Mouse (Mus musculus): ENCODE results near the gene Ndufaf2. TPM values are rescaled to one million over a fixed set of nuclear protein-coding genes. Genes with fewer than 3 reads are reported as not detected.

Ndufaf2 gene
- polyA plus RNA-seq, 1 experiment from 2014 or later: 49.2 TPM

DNA sequence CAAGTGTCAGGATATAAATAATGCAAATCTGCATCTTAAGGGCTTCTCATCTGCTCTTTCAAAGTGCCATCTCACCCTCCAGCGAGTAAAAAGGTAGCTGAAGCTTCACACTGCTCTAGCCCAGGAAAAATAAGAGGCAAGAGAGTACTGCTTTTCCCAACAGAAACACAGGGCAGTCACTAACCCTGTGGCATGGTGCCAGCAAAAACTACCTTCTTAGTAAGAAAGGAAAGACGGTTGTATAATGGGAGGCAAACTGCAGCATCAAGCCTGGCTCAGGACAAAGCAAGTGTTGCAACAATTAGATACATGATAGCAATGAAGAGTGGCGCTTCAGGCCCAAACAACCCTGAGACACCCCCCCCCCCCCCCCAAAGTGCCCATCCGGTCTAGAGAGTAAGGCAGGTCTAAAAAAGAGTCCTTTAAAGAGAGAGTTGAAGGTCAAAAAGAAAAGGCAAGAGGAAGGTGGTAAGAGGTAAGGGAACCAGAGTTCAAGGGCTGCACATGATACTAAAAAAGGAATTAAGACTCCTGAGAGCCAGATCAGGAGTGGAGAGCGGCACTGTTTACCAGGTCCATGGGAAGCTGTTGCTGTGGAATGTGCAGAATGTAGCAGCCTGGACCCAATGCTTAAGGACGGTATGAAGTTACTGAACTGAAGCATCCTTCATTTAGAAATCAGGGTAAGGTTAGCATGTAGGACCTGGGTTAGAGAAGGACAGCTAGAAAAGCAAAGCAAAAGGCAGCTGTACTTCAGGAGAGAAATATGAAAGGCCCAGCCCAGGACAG, 26.2 kb downstream of the Ndufaf2 start:
- H3K4me3 ChIP-seq: no peak overlapping the region
- no peak overlapping the region for H3K9ac ChIP-seq
- WGBS (ENCODE audit: insufficient replicate concordance): 66% methylated on average over 6 of the region's 6 CpGs
- H3K9me3 ChIP-seq (replicated peaks): no peaks in the 10 kb centered on the region
- H3K4me2 ChIP-seq: no peak overlapping the region
- no peak for ATAC-seq
- no peak overlapping the region for H3K27ac ChIP-seq
- H3K36me3 ChIP-seq: no peaks in the 10 kb centered on the region
- H3K27me3 ChIP-seq (replicated peaks): no peaks in the 10 kb centered on the region
- H3K4me1 ChIP-seq: no peaks in the 10 kb centered on the region

DNA sequence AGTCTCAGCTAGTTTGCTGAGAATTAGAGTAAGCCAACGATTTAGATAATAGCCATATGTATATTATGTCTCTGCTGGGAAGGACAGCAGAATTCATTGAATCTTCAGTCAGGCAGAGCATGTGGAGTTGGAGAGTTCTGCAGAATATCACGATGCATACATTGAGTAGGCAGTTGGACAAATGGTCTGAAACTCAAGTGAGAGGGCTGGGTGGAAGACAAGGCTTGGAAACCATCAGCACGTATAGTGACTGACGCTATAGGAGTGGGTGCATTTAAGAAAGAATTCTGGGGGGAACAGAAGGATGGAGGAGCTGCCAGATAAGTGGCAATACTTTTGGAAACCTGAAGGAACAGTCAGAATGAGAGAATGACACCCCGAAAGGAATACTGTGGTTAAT, 27.7 kb downstream of the Ndufaf2 start:
- ATAC-seq: no peak
- no peaks in the 10 kb centered on the region for H3K36me3 ChIP-seq
- no peak overlapping the region for H3K4me3 ChIP-seq
- no peaks in the 10 kb centered on the region for H3K9me3 ChIP-seq (replicated peaks)
- H3K27me3 ChIP-seq (replicated peaks): no peaks in the 10 kb centered on the region
- no peak overlapping the region for H3K4me2 ChIP-seq
- H3K9ac ChIP-seq: no peak overlapping the region
- 81% methylated on average over 5 of the region's 5 CpGs for WGBS (ENCODE audit: insufficient replicate concordance)
- no peak overlapping the region for H3K27ac ChIP-seq
- H3K4me1 ChIP-seq: no peaks in the 10 kb centered on the region

DNA sequence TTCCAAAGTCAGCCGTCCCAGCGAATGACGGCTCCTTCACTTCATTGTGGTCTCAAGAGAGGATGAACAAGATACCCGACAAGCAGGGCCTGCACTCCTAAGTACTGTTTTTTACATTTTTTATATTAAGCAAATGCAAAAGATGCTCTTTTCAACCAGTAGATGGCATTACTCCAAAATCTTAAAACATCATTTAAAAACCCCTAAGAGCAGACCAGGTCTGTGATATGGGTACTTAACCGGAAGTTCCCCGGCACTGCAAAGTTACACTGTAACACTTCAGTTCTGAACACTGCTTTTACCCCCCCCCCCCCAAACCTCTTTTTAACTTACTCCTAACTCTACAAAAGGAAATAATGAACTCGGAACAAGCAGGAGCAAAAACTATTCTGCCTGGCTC, 29.4 kb downstream of the Ndufaf2 start:
- H3K4me3 ChIP-seq: no peak overlapping the region
- no peak for ATAC-seq

DNA sequence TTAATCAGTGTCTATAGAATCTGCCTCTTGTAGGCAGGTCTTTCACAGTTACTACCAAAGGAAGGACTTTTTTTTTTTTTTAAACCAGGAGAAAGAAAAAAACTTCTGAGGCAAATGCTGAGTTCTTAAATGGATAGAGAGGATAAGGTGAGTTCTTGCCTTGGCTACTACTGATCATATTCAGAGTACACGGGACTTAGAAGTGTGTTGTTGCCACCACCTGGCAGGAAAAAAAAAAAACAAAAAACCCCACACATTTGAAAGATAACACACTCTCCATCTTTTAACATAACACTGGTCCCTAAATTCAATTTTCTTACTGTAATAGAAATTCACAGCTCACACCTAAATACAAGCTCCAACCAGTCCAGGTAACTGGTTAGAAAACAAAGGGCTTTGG, 30.5 kb downstream of the Ndufaf2 start:
- ATAC-seq: no peak
- Histone ChIP-seq H3K27me3 (replicated peaks) (no peaks in the 10 kb centered on the region), H3K27ac (no peak overlapping the region), H3K36me3 (no peaks in the 10 kb centered on the region), H3K4me3 (no peak overlapping the region), H3K9ac (no peak overlapping the region), H3K9me3 (replicated peaks) (no peaks in the 10 kb centered on the region), H3K4me2 (no peak overlapping the region), H3K4me1 (no peaks in the 10 kb centered on the region)
- 47% methylated on average over 1 of the region's 1 CpGs for WGBS (ENCODE audit: insufficient replicate concordance)

More for the DNA sequence above, 29.4 kb downstream of the Ndufaf2 start:
- H3K27ac ChIP-seq: no peak overlapping the region
- H3K9ac ChIP-seq: no peak overlapping the region
- no peak overlapping the region for H3K4me2 ChIP-seq
- H3K36me3 ChIP-seq: no peaks in the 10 kb centered on the region
- 65% methylated on average over 7 of the region's 7 CpGs for WGBS (ENCODE audit: insufficient replicate concordance)
- no peaks in the 10 kb centered on the region for H3K4me1 ChIP-seq
- no peaks in the 10 kb centered on the region for H3K27me3 ChIP-seq (replicated peaks)
- H3K9me3 ChIP-seq (replicated peaks): no peaks in the 10 kb centered on the region

DNA sequence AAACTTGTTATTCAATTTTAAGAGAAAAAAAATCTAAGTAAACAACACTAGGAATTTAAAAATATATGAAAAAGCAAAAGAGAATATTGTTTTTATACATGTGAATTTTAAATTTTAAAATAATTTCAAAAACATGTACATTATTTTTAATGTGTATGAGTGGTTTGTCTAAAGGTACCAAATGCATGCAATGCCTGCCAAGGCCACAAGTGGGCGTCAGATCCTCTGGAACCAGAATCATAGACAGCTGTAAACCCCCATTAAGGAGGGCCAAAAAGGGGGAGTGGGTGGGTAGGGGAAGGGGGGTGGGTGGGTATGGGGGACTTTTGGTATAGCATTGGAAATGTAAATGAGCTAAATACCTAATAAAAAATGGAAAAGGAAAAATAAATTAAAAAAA, 31.3 kb downstream of the Ndufaf2 start:
- ATAC-seq: no peak
- Histone ChIP-seq H3K9me3 (replicated peaks) (no peaks in the 10 kb centered on the region), H3K4me3 (no peak overlapping the region), H3K4me2 (no peak overlapping the region), H3K4me1 (no peaks in the 10 kb centered on the region), H3K27me3 (replicated peaks) (no peaks in the 10 kb centered on the region), H3K9ac (no peak overlapping the region), H3K36me3 (no peaks in the 10 kb centered on the region), H3K27ac (no peak overlapping the region)
- 0% methylated on average over 1 of the region's 1 CpGs for WGBS (ENCODE audit: insufficient replicate concordance)

DNA sequence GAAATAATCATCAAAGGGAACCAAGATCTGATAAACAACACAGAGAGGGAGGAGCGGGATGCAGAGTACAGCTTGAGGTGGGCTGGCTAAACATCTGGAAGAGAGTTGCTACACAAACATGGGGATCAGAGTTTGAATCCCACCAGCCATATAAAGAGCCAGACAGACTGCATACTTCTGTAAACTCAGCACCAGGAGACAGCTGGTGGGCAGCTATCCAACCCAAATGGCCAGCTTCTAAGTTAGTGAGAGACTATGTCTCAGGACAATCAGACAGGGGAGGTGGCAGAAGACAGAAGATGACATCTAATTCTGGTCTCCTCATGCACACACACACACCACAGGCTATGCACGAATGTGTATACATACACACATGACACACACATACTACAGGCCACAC, 32.2 kb downstream of the Ndufaf2 start:
- ATAC-seq: no peak
- H3K4me2 ChIP-seq: no peak overlapping the region
- no peaks in the 10 kb centered on the region for H3K4me1 ChIP-seq
- no peak overlapping the region for H3K4me3 ChIP-seq
- H3K27ac ChIP-seq: no peak overlapping the region
- no peak overlapping the region for H3K9ac ChIP-seq
- H3K27me3 ChIP-seq (replicated peaks): no peaks in the 10 kb centered on the region
- 76% methylated on average over 2 of the region's 2 CpGs for WGBS (ENCODE audit: insufficient replicate concordance)
- no peaks in the 10 kb centered on the region for H3K9me3 ChIP-seq (replicated peaks)
- no peaks in the 10 kb centered on the region for H3K36me3 ChIP-seq

DNA sequence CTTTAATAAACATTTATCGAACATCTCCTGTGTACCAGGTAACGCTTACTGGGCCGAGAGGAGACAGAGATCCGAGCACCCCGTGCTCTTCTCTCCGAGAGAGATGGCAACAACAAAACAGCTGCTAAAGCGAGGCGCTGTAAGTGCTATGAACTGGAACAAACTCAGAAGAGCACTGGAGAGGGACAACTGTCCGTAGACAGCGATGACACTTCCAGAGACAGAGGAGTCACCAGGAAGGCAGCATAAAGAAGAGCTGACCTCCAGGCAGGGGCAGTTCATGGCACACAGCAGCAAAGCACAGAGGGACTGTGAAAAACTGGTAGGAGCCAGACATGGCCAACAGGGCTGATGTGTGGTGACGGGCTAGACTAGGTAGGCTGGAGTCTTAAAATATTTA, 34.3 kb downstream of the Ndufaf2 start:
- H3K4me2 ChIP-seq: no peak overlapping the region
- H3K27me3 ChIP-seq (replicated peaks): no peaks in the 10 kb centered on the region
- no peak for ATAC-seq
- WGBS (ENCODE audit: insufficient replicate concordance): 84% methylated on average over 11 of the region's 11 CpGs
- no peaks in the 10 kb centered on the region for H3K36me3 ChIP-seq
- no peak overlapping the region for H3K9ac ChIP-seq
- H3K4me3 ChIP-seq: no peak overlapping the region
- H3K9me3 ChIP-seq (replicated peaks): no peaks in the 10 kb centered on the region
- H3K4me1 ChIP-seq: no peaks in the 10 kb centered on the region
- H3K27ac ChIP-seq: no peak overlapping the region

DNA sequence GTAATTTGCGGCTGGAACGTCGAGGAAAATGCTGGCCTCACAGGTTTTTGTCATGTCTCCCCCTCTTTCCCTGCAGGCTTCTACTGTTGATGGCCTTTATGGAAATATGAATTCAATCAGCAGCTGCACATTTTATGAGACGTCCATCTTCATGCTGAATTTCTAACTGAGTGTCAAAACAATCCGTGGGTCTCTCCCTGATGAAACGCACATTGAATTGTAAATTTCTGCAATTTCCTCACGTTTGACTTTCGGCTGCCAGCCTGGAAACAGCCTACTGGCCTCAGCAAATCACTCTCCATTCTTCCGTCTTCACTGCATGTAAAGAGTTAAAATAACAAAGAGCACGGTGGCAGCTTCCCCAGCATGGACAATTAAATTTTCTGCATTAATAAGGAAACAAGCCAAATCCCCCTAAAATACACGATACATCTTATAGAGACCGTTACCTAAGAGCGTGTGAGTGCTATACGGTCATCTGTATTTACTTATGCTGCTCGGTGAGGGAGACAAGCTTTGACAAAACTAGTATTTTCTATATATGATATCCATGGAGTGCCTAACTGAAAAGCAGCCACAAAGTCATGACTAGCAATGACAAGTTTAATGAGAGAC, 35.2 kb downstream of the Ndufaf2 start:
- WGBS (ENCODE audit: insufficient replicate concordance): 81% methylated on average over 15 of the region's 15 CpGs
- Histone ChIP-seq H3K9me3 (replicated peaks) (no peaks in the 10 kb centered on the region), H3K4me3 (no peak overlapping the region), H3K9ac (no peak overlapping the region), H3K4me2 (no peak overlapping the region), H3K4me1 (no peaks in the 10 kb centered on the region), H3K27me3 (replicated peaks) (no peaks in the 10 kb centered on the region), H3K27ac (no peak overlapping the region), H3K36me3 (no peaks in the 10 kb centered on the region)
- no peak for ATAC-seq

DNA sequence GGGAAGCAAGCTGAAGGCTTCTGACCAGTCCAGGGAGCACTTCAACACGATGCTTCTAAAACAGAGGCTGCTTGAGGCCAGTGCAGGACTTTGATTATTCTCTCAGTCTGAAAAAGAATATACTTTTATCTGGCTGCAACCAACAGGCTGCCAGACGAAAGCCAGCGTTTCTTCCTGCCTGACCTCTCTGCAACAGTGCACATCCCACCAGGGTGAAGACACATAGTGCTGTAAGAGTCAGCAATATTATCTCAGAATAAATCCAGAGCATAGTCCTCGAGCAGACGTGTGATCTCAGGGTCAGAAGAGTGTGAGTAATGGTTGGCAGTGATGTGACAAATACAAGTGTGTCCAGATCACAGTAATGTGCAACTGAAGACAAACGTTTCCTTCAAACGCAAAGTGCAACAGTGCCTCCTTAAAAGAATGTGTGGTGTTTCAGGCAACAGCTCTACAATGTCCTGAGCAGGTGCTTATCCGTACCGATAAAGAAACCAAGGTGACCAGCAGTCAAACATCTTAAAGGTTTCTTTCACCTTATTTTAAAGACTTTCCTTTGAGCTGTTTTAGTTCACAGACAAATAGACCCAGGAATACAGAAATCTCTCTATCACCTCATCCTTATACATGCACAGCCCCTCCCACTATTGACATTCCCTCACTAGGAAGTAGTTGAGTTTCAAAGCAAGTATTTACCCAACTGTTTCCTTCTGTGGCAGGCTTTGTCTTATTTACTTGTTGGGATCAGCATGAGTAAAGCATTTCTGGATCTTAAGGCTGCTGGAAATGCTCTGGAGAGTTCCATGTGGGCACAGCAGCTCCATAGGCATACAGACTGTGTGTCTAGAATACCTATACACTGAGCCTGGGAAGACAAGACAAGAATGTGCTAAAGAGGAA, 38.8 kb downstream of the Ndufaf2 start:
- H3K36me3 ChIP-seq: no peaks in the 10 kb centered on the region
- H3K4me3 ChIP-seq: no peak overlapping the region
- H3K9me3 ChIP-seq (replicated peaks): no peaks in the 10 kb centered on the region
- H3K27ac ChIP-seq: no peak overlapping the region
- no peak overlapping the region for H3K9ac ChIP-seq
- H3K4me1 ChIP-seq: no peaks in the 10 kb centered on the region
- no peaks in the 10 kb centered on the region for H3K27me3 ChIP-seq (replicated peaks)
- 74% methylated on average over 9 of the region's 9 CpGs for WGBS (ENCODE audit: insufficient replicate concordance)
- ATAC-seq: no peak
- H3K4me2 ChIP-seq: no peak overlapping the region

DNA sequence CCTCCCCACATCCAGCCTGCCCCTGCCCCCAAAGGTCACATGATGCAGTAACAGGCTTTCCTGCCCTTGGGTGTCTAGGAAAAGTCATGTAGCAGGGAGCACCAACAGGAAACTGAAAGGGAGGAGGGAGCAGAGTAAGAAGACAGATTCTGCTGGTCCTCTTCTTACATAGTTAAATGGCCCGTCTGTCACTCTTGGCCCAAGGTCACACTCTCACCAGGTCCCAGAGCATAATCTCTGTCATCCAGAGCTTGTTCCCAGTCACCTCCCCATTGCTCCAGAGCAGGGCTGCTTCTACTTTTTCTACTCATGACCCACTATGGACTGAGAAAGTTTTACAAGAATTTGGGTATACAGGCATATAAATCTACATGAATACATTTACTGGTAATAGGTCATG, 40.2 kb downstream of the Ndufaf2 start:
- 50% methylated on average over 1 of the region's 1 CpGs for WGBS (ENCODE audit: insufficient replicate concordance)
- H3K27me3 ChIP-seq (replicated peaks): no peaks in the 10 kb centered on the region
- no peak overlapping the region for H3K27ac ChIP-seq

DNA sequence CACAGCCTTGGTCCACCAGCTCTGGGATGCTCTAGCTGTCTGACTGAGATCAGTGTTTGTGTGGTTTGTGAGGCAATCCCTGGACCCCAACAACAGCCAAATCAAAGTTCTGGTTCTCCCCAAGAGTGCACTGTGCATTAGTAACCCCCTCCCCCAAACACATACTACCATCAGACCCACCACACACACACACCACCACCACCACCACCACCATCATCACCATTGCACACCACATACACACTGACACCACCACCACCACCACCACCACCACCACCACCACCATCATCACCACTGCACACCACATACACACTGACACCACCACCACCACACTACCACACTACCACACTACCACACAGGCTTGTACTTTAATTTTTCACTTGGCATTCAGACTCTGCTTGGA, 40.8 kb downstream of the Ndufaf2 start:
- Histone ChIP-seq H3K4me1 (no peaks in the 10 kb centered on the region), H3K9ac (no peak overlapping the region), H3K27ac (no peak overlapping the region), H3K9me3 (replicated peaks) (no peaks in the 10 kb centered on the region), H3K4me3 (no peak overlapping the region), H3K36me3 (no peaks in the 10 kb centered on the region), H3K27me3 (replicated peaks) (no peaks in the 10 kb centered on the region), H3K4me2 (no peak overlapping the region)
- no peak for ATAC-seq

More for the DNA sequence above, 40.2 kb downstream of the Ndufaf2 start:
- H3K36me3 ChIP-seq: no peaks in the 10 kb centered on the region
- H3K4me2 ChIP-seq: no peak overlapping the region
- no peak overlapping the region for H3K9ac ChIP-seq
- H3K9me3 ChIP-seq (replicated peaks): no peaks in the 10 kb centered on the region
- H3K4me3 ChIP-seq: no peak overlapping the region
- no peaks in the 10 kb centered on the region for H3K4me1 ChIP-seq
- ATAC-seq: no peak

DNA sequence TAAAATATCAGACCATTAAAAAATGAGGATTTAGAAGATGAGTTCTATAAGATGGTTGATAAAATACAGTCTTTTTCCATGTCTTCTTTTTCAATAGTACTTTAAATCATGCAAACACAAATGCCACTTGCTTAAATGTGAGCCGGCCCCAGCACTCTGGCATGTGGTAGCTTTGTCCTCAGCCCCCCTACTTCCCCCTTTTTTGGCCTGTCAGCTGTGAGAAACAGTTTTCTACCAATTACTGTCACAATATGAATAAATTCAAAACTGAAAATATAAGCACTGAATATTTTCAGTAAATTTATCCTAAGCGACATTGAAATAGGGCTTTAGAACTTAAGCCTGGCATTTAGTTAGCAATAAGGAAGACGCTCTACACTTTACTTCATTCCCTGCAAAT, 44.2 kb downstream of the Ndufaf2 start:
- H3K27ac ChIP-seq: no peak overlapping the region
- H3K4me3 ChIP-seq: no peak overlapping the region
- H3K9me3 ChIP-seq (replicated peaks): no peaks in the 10 kb centered on the region
- no peaks in the 10 kb centered on the region for H3K36me3 ChIP-seq
- no peak overlapping the region for H3K9ac ChIP-seq
- H3K4me1 ChIP-seq: no peaks in the 10 kb centered on the region
- no peaks in the 10 kb centered on the region for H3K27me3 ChIP-seq (replicated peaks)
- WGBS (ENCODE audit: insufficient replicate concordance): 67% methylated on average over 3 of the region's 3 CpGs
- H3K4me2 ChIP-seq: no peak overlapping the region
- ATAC-seq: no peak
